Mouse (Mus musculus): ENCODE results near the gene Vmn2r9. TPM values are rescaled to one million over a fixed set of nuclear protein-coding genes. Genes with fewer than 3 reads are reported as not detected.
"Not testable (repeated sequence)": the region's sequence is repeated elsewhere in the genome, so short reads cannot be mapped to it uniquely, and the experiment has no call there.

Vmn2r9 gene
- polyA plus RNA-seq (2014; fragmentation: Nextera tagmentation; extraction: Ambion mirVana), result not detected in 2 replicates

DNA sequence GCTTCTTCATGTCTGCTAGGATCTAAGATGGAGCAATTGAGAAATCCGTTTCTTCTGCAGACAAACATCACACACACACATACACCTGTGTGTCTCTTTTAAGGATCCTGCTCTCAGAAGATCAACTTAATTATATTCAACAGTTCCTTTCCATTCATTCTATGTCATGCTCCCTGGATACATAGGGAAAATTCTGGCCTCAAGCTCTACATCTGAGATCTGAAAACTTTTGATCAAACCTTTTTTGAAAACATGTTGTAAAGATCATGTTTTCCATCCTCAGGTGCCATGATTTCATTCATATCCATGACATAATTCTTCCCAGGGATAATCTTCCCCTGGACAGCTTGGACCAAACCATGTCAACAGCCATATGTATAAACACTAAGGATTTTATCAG is at the start of gene Vmn2r9:
Gene Vmn2r9, minus strand, starts transcription at position 101 of the 400 bp plus-strand sequence.
- DNase-seq (ENCODE audit: low spot score, missing footprints), result not testable (repeated sequence)

DNA sequence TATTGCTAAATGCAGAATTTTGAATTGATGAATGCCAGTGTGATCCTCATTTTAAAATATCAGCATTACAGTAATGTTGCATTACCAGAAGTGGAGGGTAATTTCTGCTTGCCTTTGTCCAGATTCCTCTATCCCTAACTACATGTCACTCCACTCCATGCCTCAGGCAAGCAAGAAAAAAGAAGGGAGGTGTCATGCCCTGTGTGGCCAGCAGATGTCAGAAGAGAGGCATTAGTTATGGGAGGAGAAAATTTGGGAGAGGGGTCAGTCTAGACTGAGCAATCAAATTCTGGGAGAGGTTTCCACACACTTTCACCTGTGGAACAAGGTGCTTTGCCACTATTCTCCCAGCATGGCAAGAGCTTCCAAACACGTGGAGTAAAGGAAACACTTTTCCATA is 14.3 kb upstream of the Vmn2r9 start:
- not testable (repeated sequence) for H3K4me2 ChIP-seq; H3K4me3 ChIP-seq (ENCODE audit: low read depth, low read length); H3K27ac ChIP-seq (ENCODE audit: low read depth, low read length); H3K27me3 ChIP-seq (ENCODE audit: control insufficient read depth, insufficient read depth, low read length); H3K9me3 ChIP-seq (ENCODE audit: control insufficient read depth, low read length); H3K4me1 ChIP-seq (ENCODE audit: control insufficient read depth, insufficient read depth, low read length); H3K9ac ChIP-seq (ENCODE audit: low read length); H3K36me3 ChIP-seq (ENCODE audit: control insufficient read depth, insufficient read depth, low read length)
- 17% methylated on average over 1 of the region's 1 CpGs for WGBS
- 0 out of 2 replicates have a peak, but pooled peaks have one; percentile 38 for ATAC-seq (ENCODE audit: low FRiP score)
- peak; percentile 89 for DNase-seq (ENCODE audit: low spot score, missing footprints)

More for the DNA sequence above, at the start of gene Vmn2r9:
- H3K27me3 ChIP-seq (ENCODE audit: control insufficient read depth, insufficient read depth, low read length); H3K9me3 ChIP-seq (ENCODE audit: control insufficient read depth, low read length); H3K4me1 ChIP-seq (ENCODE audit: control insufficient read depth, insufficient read depth, low read length); H3K36me3 ChIP-seq (ENCODE audit: control insufficient read depth, insufficient read depth, low read length); H3K4me2 ChIP-seq; H3K4me3 ChIP-seq (ENCODE audit: low read depth, low read length); ATAC-seq (ENCODE audit: low FRiP score); H3K9ac ChIP-seq (ENCODE audit: low read length); H3K27ac ChIP-seq (ENCODE audit: low read depth, low read length): not testable (repeated sequence)
- 71% methylated on average over 1 of the region's 1 CpGs for WGBS

DNA sequence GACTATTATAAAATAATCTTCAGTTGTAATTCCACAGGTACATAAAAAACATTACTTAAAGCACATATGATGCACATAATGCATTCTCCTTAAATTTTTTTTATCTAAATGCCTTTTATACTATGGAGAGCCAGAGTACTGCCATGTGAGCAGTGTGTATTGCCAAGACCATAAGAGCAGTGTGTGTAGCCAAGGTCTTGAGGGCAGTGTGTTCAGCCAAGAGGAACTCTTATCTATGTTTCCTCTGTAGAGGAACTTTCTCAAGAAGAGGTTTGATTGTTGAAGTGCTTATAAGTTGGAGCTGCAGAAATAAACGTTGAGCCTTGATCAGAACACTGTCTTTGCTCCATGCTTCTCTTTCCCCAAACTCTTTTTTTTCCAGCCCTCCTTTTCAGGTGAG is 2.9 kb downstream of the Vmn2r9 start:
- Histone ChIP-seq H3K27ac (ENCODE audit: low read depth, low read length) (no peak overlapping the region), H3K4me3 (ENCODE audit: low read depth, low read length) (no peak overlapping the region), H3K27me3 (ENCODE audit: control insufficient read depth, insufficient read depth, low read length) (no peaks in the 10 kb centered on the region), H3K36me3 (ENCODE audit: control insufficient read depth, insufficient read depth, low read length) (no peaks in the 10 kb centered on the region), H3K9ac (ENCODE audit: low read length) (no peak overlapping the region), H3K4me1 (ENCODE audit: control insufficient read depth, insufficient read depth, low read length) (no peaks in the 10 kb centered on the region), H3K9me3 (ENCODE audit: control insufficient read depth, low read length) (no peaks in the 10 kb centered on the region), H3K4me2 (no peak overlapping the region)
- ATAC-seq (ENCODE audit: low FRiP score) (no peak), DNase-seq (ENCODE audit: low spot score, missing footprints) (no peak)
- 35% methylated on average over 1 of the region's 1 CpGs for WGBS

DNA sequence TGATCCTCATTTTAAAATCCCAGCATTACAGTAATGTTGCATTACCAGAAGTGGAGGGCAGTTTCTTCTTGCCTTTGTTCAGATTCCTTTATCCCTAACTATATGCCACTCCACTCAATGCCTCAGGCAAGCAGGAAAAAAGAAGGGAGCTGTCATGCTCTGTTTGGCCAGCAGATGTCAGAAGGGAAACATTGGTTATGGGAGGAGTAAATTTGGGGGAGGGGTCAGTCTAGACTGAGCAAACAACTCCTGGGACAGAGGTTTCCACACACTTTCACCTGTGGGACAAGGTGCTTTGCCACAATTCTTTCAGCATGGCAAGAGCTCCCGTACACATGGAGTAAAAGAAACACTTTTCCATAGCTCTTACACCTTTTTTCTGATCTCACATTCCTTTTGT is 16.2 kb downstream of the Vmn2r9 start:
- no peak overlapping the region for H3K9ac ChIP-seq (ENCODE audit: low read length)
- no peak for ATAC-seq (ENCODE audit: low FRiP score)
- no peaks in the 10 kb centered on the region for H3K27me3 ChIP-seq (ENCODE audit: control insufficient read depth, insufficient read depth, low read length)
- H3K27ac ChIP-seq (ENCODE audit: low read depth, low read length), result no peak overlapping the region
- no peaks in the 10 kb centered on the region for H3K36me3 ChIP-seq (ENCODE audit: control insufficient read depth, insufficient read depth, low read length)
- 86% methylated on average over 1 of the region's 1 CpGs for WGBS
- H3K4me3 ChIP-seq (ENCODE audit: low read depth, low read length), result no peak overlapping the region
- no peaks in the 10 kb centered on the region for H3K4me1 ChIP-seq (ENCODE audit: control insufficient read depth, insufficient read depth, low read length)
- no peak overlapping the region for H3K4me2 ChIP-seq
- DNase-seq (ENCODE audit: low spot score, missing footprints), result no peak
- no peaks in the 10 kb centered on the region for H3K9me3 ChIP-seq (ENCODE audit: control insufficient read depth, low read length)

- no peak overlapping the region for H3K4me2 ChIP-seq
- no peak overlapping the region for H3K4me3 ChIP-seq (ENCODE audit: low read depth, low read length)
- DNase-seq (ENCODE audit: low spot score, missing footprints), result no peak
- H3K9ac ChIP-seq (ENCODE audit: low read length), result no peak overlapping the region
- WGBS, result 80% methylated on average over 2 of the region's 2 CpGs
- no peak overlapping the region for H3K27ac ChIP-seq (ENCODE audit: low read depth, low read length)
- H3K9me3 ChIP-seq (ENCODE audit: control insufficient read depth, low read length), result no peaks in the 10 kb centered on the region
- no peaks in the 10 kb centered on the region for H3K27me3 ChIP-seq (ENCODE audit: control insufficient read depth, insufficient read depth, low read length)
- H3K36me3 ChIP-seq (ENCODE audit: control insufficient read depth, insufficient read depth, low read length), result no peaks in the 10 kb centered on the region
- no peak for ATAC-seq (ENCODE audit: low FRiP score)
- H3K4me1 ChIP-seq (ENCODE audit: control insufficient read depth, insufficient read depth, low read length), result no peaks in the 10 kb centered on the region
These were observed 29.1 kb downstream of the Vmn2r9 start for GRCm38 (mm10) chr5:108823276-108823675.

- not testable (repeated sequence) for DNase-seq (ENCODE audit: low spot score, missing footprints); H3K9ac ChIP-seq (ENCODE audit: low read length); ATAC-seq (ENCODE audit: low FRiP score); H3K4me2 ChIP-seq; H3K27ac ChIP-seq (ENCODE audit: low read depth, low read length); H3K9me3 ChIP-seq (ENCODE audit: control insufficient read depth, low read length); H3K4me1 ChIP-seq (ENCODE audit: control insufficient read depth, insufficient read depth, low read length); H3K4me3 ChIP-seq (ENCODE audit: low read depth, low read length); H3K36me3 ChIP-seq (ENCODE audit: control insufficient read depth, insufficient read depth, low read length); H3K27me3 ChIP-seq (ENCODE audit: control insufficient read depth, insufficient read depth, low read length)
- WGBS, result 76% methylated on average over 2 of the region's 2 CpGs
These were observed 43.7 kb downstream of the Vmn2r9 start, which contains the start of gene Vmn2r8 for GRCm38 (mm10) chr5:108808750-108809149. Vmn2r8 (minus strand) TSS chr5:108808850.

DNA sequence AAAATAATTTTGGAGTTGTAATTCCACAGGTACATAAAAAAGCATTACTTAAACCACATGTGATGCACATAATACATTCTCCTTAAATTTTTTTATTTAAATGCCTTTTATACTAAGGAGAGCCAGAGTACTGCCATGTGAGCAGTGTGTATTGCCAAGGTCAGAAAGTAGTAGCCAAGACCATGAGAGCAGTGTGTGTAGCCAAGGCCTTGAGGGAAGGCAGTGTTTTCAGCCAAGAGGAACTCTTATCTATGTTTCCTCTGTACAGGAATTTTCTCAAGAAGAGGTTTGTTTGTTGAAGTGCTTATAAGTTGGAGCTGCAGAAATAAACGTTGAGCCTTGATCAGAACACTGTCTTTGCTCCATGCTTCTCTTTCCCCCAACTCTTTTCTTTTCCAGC is 48.8 kb downstream of the Vmn2r9 start:
- H3K9me3 ChIP-seq (ENCODE audit: control insufficient read depth, low read length), result no peaks in the 10 kb centered on the region
- H3K9ac ChIP-seq (ENCODE audit: low read length), result no peak overlapping the region
- ATAC-seq (ENCODE audit: low FRiP score), result no peak
- WGBS, result 50% methylated on average over 1 of the region's 1 CpGs
- no peak overlapping the region for H3K27ac ChIP-seq (ENCODE audit: low read depth, low read length)
- H3K27me3 ChIP-seq (ENCODE audit: control insufficient read depth, insufficient read depth, low read length), result no peaks in the 10 kb centered on the region
- no peak overlapping the region for H3K4me3 ChIP-seq (ENCODE audit: low read depth, low read length)
- H3K4me2 ChIP-seq, result no peak overlapping the region
- no peaks in the 10 kb centered on the region for H3K4me1 ChIP-seq (ENCODE audit: control insufficient read depth, insufficient read depth, low read length)
- no peaks in the 10 kb centered on the region for H3K36me3 ChIP-seq (ENCODE audit: control insufficient read depth, insufficient read depth, low read length)
- no peak for DNase-seq (ENCODE audit: low spot score, missing footprints)

DNA sequence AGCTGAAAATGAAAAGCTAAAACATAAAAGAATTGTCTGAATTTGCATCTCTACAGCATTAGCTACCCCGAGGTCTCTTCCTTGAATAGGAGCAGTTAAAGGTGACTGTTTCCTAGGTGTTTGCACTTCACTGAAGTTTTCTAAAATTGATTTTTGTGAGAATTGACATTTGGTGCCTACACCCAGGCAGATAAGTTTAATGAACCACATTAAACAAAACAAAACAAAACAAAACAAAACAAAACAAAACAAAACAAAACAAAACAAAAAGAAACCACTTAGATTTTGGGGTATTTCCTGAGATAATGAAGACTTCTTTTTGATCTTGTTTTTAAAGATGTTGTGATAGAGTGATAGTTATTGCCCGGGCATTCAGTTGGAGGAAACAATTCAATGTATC is 57.1 kb downstream of the Vmn2r9 start, which contains the start of gene Tmed11:
Gene Tmed11, minus strand, starts transcription at position 101 of the 400 bp plus-strand sequence.
- 71% methylated on average over 2 of the region's 2 CpGs for WGBS
- not testable (repeated sequence) for H3K27ac ChIP-seq (ENCODE audit: low read depth, low read length); H3K9ac ChIP-seq (ENCODE audit: low read length); H3K36me3 ChIP-seq (ENCODE audit: control insufficient read depth, insufficient read depth, low read length); H3K4me1 ChIP-seq (ENCODE audit: control insufficient read depth, insufficient read depth, low read length); H3K4me3 ChIP-seq (ENCODE audit: low read depth, low read length); H3K27me3 ChIP-seq (ENCODE audit: control insufficient read depth, insufficient read depth, low read length); H3K4me2 ChIP-seq; DNase-seq (ENCODE audit: low spot score, missing footprints); ATAC-seq (ENCODE audit: low FRiP score); H3K9me3 ChIP-seq (ENCODE audit: control insufficient read depth, low read length)

DNA sequence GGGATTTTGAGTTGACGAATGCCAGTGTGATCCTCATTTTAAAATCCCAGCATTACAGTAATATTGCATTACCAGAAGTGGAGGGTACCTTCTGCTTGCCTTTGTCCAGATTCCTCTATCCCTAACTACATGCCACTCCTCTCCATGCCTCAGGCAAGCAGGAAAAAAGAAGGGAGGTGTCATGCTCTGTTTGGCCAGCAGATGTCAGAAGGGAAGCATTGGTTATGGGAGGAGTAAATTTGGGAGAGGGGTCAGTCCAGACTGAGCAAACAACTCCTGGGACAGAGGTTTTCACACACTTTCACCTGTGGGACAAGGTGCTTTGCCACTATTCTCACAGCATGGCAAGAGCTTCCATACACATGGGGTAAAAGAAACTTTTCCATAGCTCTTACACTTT is 62.0 kb downstream of the Vmn2r9 start:
- H3K9me3 ChIP-seq (ENCODE audit: control insufficient read depth, low read length); H3K4me1 ChIP-seq (ENCODE audit: control insufficient read depth, insufficient read depth, low read length); H3K9ac ChIP-seq (ENCODE audit: low read length); H3K27me3 ChIP-seq (ENCODE audit: control insufficient read depth, insufficient read depth, low read length); ATAC-seq (ENCODE audit: low FRiP score); H3K4me2 ChIP-seq; H3K4me3 ChIP-seq (ENCODE audit: low read depth, low read length); H3K36me3 ChIP-seq (ENCODE audit: control insufficient read depth, insufficient read depth, low read length); H3K27ac ChIP-seq (ENCODE audit: low read depth, low read length): not testable (repeated sequence)
- WGBS, result 38% methylated on average over 1 of the region's 1 CpGs
- peak; percentile 88 for DNase-seq (ENCODE audit: low spot score, missing footprints)
